Mouse (Mus musculus) MEL (cell line): ENCODE data around the gene Schip1.

Experiments
- CHD2 ChIP-seq: IDR thresholded peaks from 2 replicates; pipeline ENCODE4 v1.6.1; 2011; ENCODE audit warnings: low read length, improper control_type of control experiment
- MAFK ChIP-seq: IDR thresholded peaks from 2 replicates; pipeline ENCODE4 v1.6.1; 2011; ENCODE audit warnings: low read depth, mild to moderate bottlenecking, low read length, improper control_type of control experiment, borderline replicate concordance
- POLR2A ChIP-seq, 2 experiments: IDR thresholded peaks; 2 replicates each; pipeline ENCODE4 v1.6.1; 2011 to 2012; ENCODE audit warnings: low read length in 2 of 2, mild to moderate bottlenecking in 2 of 2, control low read depth in 1 of 2, improper control_type of control experiment in 1 of 2, low read depth in 1 of 2, moderate library complexity in 1 of 2; ENCODE audit not compliant: control insufficient read depth in 1 of 2, insufficient read depth in 1 of 2, poor library complexity in 1 of 2
- TCF12 ChIP-seq: IDR thresholded peaks from 2 replicates; pipeline ENCODE4 v1.6.1; 2014; ENCODE audit warnings: low read depth, mild to moderate bottlenecking, inconsistent platforms, low read length, improper control_type of control experiment, moderate library complexity

DNA sequence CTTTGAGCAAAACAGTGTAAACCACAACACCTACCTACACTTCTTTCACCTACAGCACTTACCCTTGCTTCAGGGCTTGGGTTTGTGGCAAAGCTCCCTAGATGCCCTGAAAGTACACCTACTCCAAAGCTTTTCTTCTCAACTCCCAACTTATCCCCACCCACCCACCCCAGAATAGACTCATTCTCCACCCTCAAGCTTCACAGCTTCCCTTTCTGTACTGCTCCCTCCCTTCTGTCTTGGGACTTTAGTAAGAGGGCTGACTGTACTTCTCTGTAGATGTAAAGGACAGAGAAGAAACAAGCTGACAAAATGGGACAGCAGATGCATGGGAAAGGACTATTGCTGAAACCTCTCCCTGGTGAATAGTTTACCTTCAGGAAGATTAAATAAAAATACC, 303.4 kb downstream of the Schip1 start:
- TF ChIP-seq POLR2A (IDR thresholded peaks at IDR 0.05; ENCODE audit: control insufficient read depth in 1 of 2, insufficient read depth in 1 of 2, low read depth in 1 of 2, low read length in 2 of 2, poor library complexity in 1 of 2) = no peak
- no peak for TF ChIP-seq TCF12
- no peak for TF ChIP-seq CHD2
- TF ChIP-seq MAFK = no peak
